Mouse (Mus musculus) erythroblast, embryonic 14.5 days (primary cell): ENCODE results near the gene Ugt1a7c.

Source experiments
- GATA1 ChIP-seq: IDR thresholded peaks from 2 replicates; pipeline ENCODE4 v1.6.1; 2012; ENCODE audit warnings: low read length, inconsistent platforms, mixed read lengths
- TAL1 ChIP-seq: IDR thresholded peaks from 3 replicates; pipeline ENCODE4 v1.6.1; 2012; ENCODE audit warnings: low read length, inconsistent platforms, mixed read lengths

DNA sequence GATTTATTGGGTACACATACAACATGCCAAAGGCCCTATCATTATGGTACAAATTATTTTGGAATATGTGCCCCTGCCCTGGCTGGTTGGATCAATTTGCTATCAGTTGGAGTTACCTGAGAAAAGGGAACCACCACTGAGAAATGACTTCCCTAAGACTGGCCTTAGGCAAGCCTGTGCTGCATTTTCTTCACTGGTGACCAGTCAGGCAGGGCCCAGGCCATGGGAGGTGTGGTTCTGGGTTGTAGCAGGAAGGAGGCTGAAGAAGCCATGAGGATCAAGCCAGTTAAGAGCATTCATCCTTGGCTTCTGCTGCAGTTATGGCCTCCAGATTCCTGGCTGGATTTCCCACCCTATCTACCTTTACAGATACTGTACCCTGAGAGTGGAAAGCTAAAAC lies 2.5 kb upstream of the Ugt1a7c start:
- no peak for TF ChIP-seq TAL1
- TF ChIP-seq GATA1 = no peak
